Mouse (Mus musculus) intestine, postnatal 0 days (tissue): ENCODE results near the gene Phlpp1. TPM values are rescaled to one million over a fixed set of nuclear protein-coding genes. Genes with fewer than 3 reads are reported as not detected.

ENCODE experiments used
- ATAC-seq: fragments of 200-750 bp; cut with Nextera tagmentation; 2 replicates; pipeline ENCODE4 v1.8.0; 2017; ENCODE audit warnings: mild to moderate bottlenecking, moderate TSS enrichment, moderate library complexity
- H3K27ac ChIP-seq: fragments of 300-500 bp; sonication (generic); 2 replicates; pipeline ENCODE4 v1.5.1; 2014; ENCODE audit warnings: mild to moderate bottlenecking, low read depth, low read length, moderate library complexity
- H3K27me3 ChIP-seq: fragments of 300-500 bp; sonication (generic); replicated peaks from 2 replicates; pipeline ENCODE4 v1.6.1; 2014; ENCODE audit warnings: low read length, mixed read lengths; ENCODE audit not compliant: control insufficient read depth, insufficient read depth
- H3K36me3 ChIP-seq: fragments of 300-500 bp; sonication (generic); 2 replicates; pipeline ENCODE4 v1.6.1; 2014; ENCODE audit warnings: mild to moderate bottlenecking, moderate library complexity; ENCODE audit not compliant: control insufficient read depth, insufficient read depth
- H3K4me1 ChIP-seq: fragments of 300-500 bp; sonication (generic); replicated peaks from 2 replicates; pipeline ENCODE4 v1.6.1; 2014; ENCODE audit warnings: antibody characterized with exemption, low read length, mixed read lengths; ENCODE audit not compliant: control insufficient read depth, insufficient read depth
- H3K4me2 ChIP-seq: fragments of 300-500 bp; sonication (generic); replicated peaks from 2 replicates; pipeline ENCODE4 v1.6.1; 2014; ENCODE audit warnings: low read depth, mild to moderate bottlenecking, moderate library complexity
- H3K4me3 ChIP-seq: fragments of 300-500 bp; sonication (generic); 2 replicates; pipeline ENCODE4 v1.5.1; 2014; ENCODE audit warnings: low read depth, low read length
- H3K9ac ChIP-seq: fragments of 300-500 bp; sonication (generic); 2 replicates; pipeline ENCODE4 v1.6.1; 2014; ENCODE audit warnings: mild to moderate bottlenecking, low read depth, low read length
- H3K9me3 ChIP-seq: fragments of 300-500 bp; sonication (generic); 2 replicates; pipeline ENCODE4 v1.6.1; 2016; ENCODE audit warnings: mixed run types; ENCODE audit not compliant: control insufficient read depth
- CTCF ChIP-seq: sonication (generic); IDR thresholded peaks from 2 replicates; pipeline ENCODE4 v1.5.1; 2016; ENCODE audit warnings: low read depth, mild to moderate bottlenecking, control low read depth, antibody characterized with exemption, moderate library complexity
- WGBS: fragments of 180-500 bp; shearing (Covaris S2); extraction: QIAGEN DNeasy Blood & Tissue Kit; methylation state at CpG from one replicate; pipeline ENCODE4 v1.1.7; 2014; 5-methylcytosine and 5-hydroxymethylcytosine counted together
- polyA plus RNA-seq: library from polyadenylated mRNA; unstranded; fragments of >200 nt; fragmentation: Nextera tagmentation; extraction: Ambion mirVana; gene quantifications from 2 replicates; pipeline ENCODE4 v1.2.1, GENCODE M21; 2015

Phlpp1 gene
- polyA plus RNA-seq, 1 experiment from 2014 or later, result 1.6 TPM

- Histone ChIP-seq H3K36me3 (no peaks in the 10 kb centered on the region), H3K4me3 (no peak overlapping the region), H3K27ac (no peak overlapping the region), H3K27me3 (no peaks in the 10 kb centered on the region), H3K4me2 (no peak overlapping the region), H3K9me3 (no peaks in the 10 kb centered on the region), H3K4me1 (no peaks in the 10 kb centered on the region), H3K9ac (no peak overlapping the region)
- no peak for TF ChIP-seq CTCF
- ATAC-seq, result no peak
- WGBS, result 68% methylated on average over 1 of the region's 1 CpGs
Observed at GRCm38 (mm10) chr1:106257176-106257575, 85.6 kb downstream of the Phlpp1 start.

- TF ChIP-seq CTCF, result no peak
- 0 out of 2 replicates have a peak, but pooled peaks have one; percentile 25 for ATAC-seq
- 75% methylated on average over 6 of the region's 6 CpGs for WGBS
- Histone ChIP-seq H3K4me2 (no peak overlapping the region), H3K27me3 (no peaks in the 10 kb centered on the region), H3K27ac (no peak overlapping the region), H3K9me3 (no peaks in the 10 kb centered on the region), H3K4me3 (no peak overlapping the region), H3K9ac (no peak overlapping the region), H3K4me1 (no peaks in the 10 kb centered on the region), H3K36me3 (no peaks in the 10 kb centered on the region)
Observed at GRCm38 (mm10) chr1:106268028-106268799, 96.7 kb downstream of the Phlpp1 start.

GRCm38 (mm10) chr1:106269337-106269736 lies 97.8 kb downstream of the Phlpp1 start:
- no peaks in the 10 kb centered on the region for H3K36me3 ChIP-seq
- no peaks in the 10 kb centered on the region for H3K4me1 ChIP-seq
- H3K27ac ChIP-seq, result no peak overlapping the region
- H3K4me3 ChIP-seq, result no peak overlapping the region
- H3K9me3 ChIP-seq, result no peaks in the 10 kb centered on the region
- no peaks in the 10 kb centered on the region for H3K27me3 ChIP-seq
- no peak for TF ChIP-seq CTCF
- no peak for ATAC-seq
- 55% methylated on average over 4 of the region's 4 CpGs for WGBS
- H3K9ac ChIP-seq, result no peak overlapping the region
- H3K4me2 ChIP-seq, result no peak overlapping the region

GRCm38 (mm10) chr1:106272916-106273315 lies 101.4 kb downstream of the Phlpp1 start:
- no peak overlapping the region for H3K27ac ChIP-seq
- no peaks in the 10 kb centered on the region for H3K9me3 ChIP-seq
- WGBS, result 90% methylated on average over 2 of the region's 2 CpGs
- H3K4me2 ChIP-seq, result no peak overlapping the region
- no peak overlapping the region for H3K9ac ChIP-seq
- H3K4me3 ChIP-seq, result no peak overlapping the region
- TF ChIP-seq CTCF, result no peak
- H3K27me3 ChIP-seq, result no peaks in the 10 kb centered on the region
- no peaks in the 10 kb centered on the region for H3K36me3 ChIP-seq
- no peaks in the 10 kb centered on the region for H3K4me1 ChIP-seq
- ATAC-seq, result no peak

GRCm38 (mm10) chr1:106273801-106274200 lies 102.2 kb downstream of the Phlpp1 start:
- WGBS, result 86% methylated on average over 6 of the region's 6 CpGs
- Histone ChIP-seq H3K36me3 (no peaks in the 10 kb centered on the region), H3K27ac (no peak overlapping the region), H3K4me3 (no peak overlapping the region), H3K4me2 (no peak overlapping the region), H3K9ac (no peak overlapping the region), H3K9me3 (no peaks in the 10 kb centered on the region), H3K27me3 (no peaks in the 10 kb centered on the region), H3K4me1 (no peaks in the 10 kb centered on the region)
- no peak for TF ChIP-seq CTCF
- ATAC-seq, result no peak

GRCm38 (mm10) chr1:106274561-106275001 lies 103.0 kb downstream of the Phlpp1 start:
- H3K36me3 ChIP-seq, result no peaks in the 10 kb centered on the region
- no peak overlapping the region for H3K4me3 ChIP-seq
- H3K27ac ChIP-seq, result no peak overlapping the region
- no peaks in the 10 kb centered on the region for H3K27me3 ChIP-seq
- no peak for TF ChIP-seq CTCF
- no peak overlapping the region for H3K9ac ChIP-seq
- WGBS, result 67% methylated on average over 10 of the region's 10 CpGs
- no peak for ATAC-seq
- no peaks in the 10 kb centered on the region for H3K9me3 ChIP-seq
- H3K4me2 ChIP-seq, result no peak overlapping the region
- H3K4me1 ChIP-seq, result no peaks in the 10 kb centered on the region
